Mouse (Mus musculus) intestine, postnatal 0 days (tissue): ENCODE measurements around the gene Tekt3. TPM values are rescaled to one million over a fixed set of nuclear protein-coding genes. Genes with fewer than 3 reads are reported as not detected.

ENCODE experiments used
- ATAC-seq: fragments of 200-750 bp; cut with Nextera tagmentation; 2 replicates; pipeline ENCODE4 v1.8.0; 2017; ENCODE audit warnings: mild to moderate bottlenecking, moderate TSS enrichment, moderate library complexity
- H3K27ac ChIP-seq: fragments of 300-500 bp; sonication (generic); 2 replicates; pipeline ENCODE4 v1.5.1; 2014; ENCODE audit warnings: mild to moderate bottlenecking, low read depth, low read length, moderate library complexity
- H3K27me3 ChIP-seq: fragments of 300-500 bp; sonication (generic); replicated peaks from 2 replicates; pipeline ENCODE4 v1.6.1; 2014; ENCODE audit warnings: low read length, mixed read lengths; ENCODE audit not compliant: control insufficient read depth, insufficient read depth
- H3K36me3 ChIP-seq: fragments of 300-500 bp; sonication (generic); 2 replicates; pipeline ENCODE4 v1.6.1; 2014; ENCODE audit warnings: mild to moderate bottlenecking, moderate library complexity; ENCODE audit not compliant: control insufficient read depth, insufficient read depth
- H3K4me1 ChIP-seq: fragments of 300-500 bp; sonication (generic); replicated peaks from 2 replicates; pipeline ENCODE4 v1.6.1; 2014; ENCODE audit warnings: antibody characterized with exemption, low read length, mixed read lengths; ENCODE audit not compliant: control insufficient read depth, insufficient read depth
- H3K4me2 ChIP-seq: fragments of 300-500 bp; sonication (generic); replicated peaks from 2 replicates; pipeline ENCODE4 v1.6.1; 2014; ENCODE audit warnings: low read depth, mild to moderate bottlenecking, moderate library complexity
- H3K4me3 ChIP-seq: fragments of 300-500 bp; sonication (generic); 2 replicates; pipeline ENCODE4 v1.5.1; 2014; ENCODE audit warnings: low read depth, low read length
- H3K9ac ChIP-seq: fragments of 300-500 bp; sonication (generic); 2 replicates; pipeline ENCODE4 v1.6.1; 2014; ENCODE audit warnings: mild to moderate bottlenecking, low read depth, low read length
- H3K9me3 ChIP-seq: fragments of 300-500 bp; sonication (generic); 2 replicates; pipeline ENCODE4 v1.6.1; 2016; ENCODE audit warnings: mixed run types; ENCODE audit not compliant: control insufficient read depth
- CTCF ChIP-seq: sonication (generic); IDR thresholded peaks from 2 replicates; pipeline ENCODE4 v1.5.1; 2016; ENCODE audit warnings: low read depth, mild to moderate bottlenecking, control low read depth, antibody characterized with exemption, moderate library complexity
- WGBS: fragments of 180-500 bp; shearing (Covaris S2); extraction: QIAGEN DNeasy Blood & Tissue Kit; methylation state at CpG from one replicate; pipeline ENCODE4 v1.1.7; 2014; 5-methylcytosine and 5-hydroxymethylcytosine counted together
- polyA plus RNA-seq: library from polyadenylated mRNA; unstranded; fragments of >200 nt; fragmentation: Nextera tagmentation; extraction: Ambion mirVana; gene quantifications from 2 replicates; pipeline ENCODE4 v1.2.1, GENCODE M21; 2015

The Tekt3 gene
- polyA plus RNA-seq, 1 experiment from 2014 or later, result not detected

GRCm38 (mm10) chr11:63116652-63117051, 55.2 kb downstream of the Tekt3 start:
- no peak overlapping the region for H3K9ac ChIP-seq
- no peaks in the 10 kb centered on the region for H3K4me1 ChIP-seq
- H3K9me3 ChIP-seq, result no peaks in the 10 kb centered on the region
- H3K27me3 ChIP-seq, result no peaks in the 10 kb centered on the region
- no peak for ATAC-seq
- 92% methylated on average over 5 of the region's 5 CpGs for WGBS
- no peak overlapping the region for H3K4me3 ChIP-seq
- no peaks in the 10 kb centered on the region for H3K36me3 ChIP-seq
- no peak overlapping the region for H3K4me2 ChIP-seq
- no peak overlapping the region for H3K27ac ChIP-seq
- TF ChIP-seq CTCF, result no peak

GRCm38 (mm10) chr11:63117266-63117665, 55.8 kb downstream of the Tekt3 start:
- Histone ChIP-seq H3K4me3 (no peak overlapping the region), H3K36me3 (no peaks in the 10 kb centered on the region), H3K4me1 (no peaks in the 10 kb centered on the region), H3K9ac (no peak overlapping the region), H3K9me3 (no peaks in the 10 kb centered on the region), H3K27me3 (no peaks in the 10 kb centered on the region), H3K4me2 (no peak overlapping the region), H3K27ac (no peak overlapping the region)
- TF ChIP-seq CTCF, result no peak
- 75% methylated on average over 1 of the region's 1 CpGs for WGBS
- no peak for ATAC-seq

GRCm38 (mm10) chr11:63119791-63120190, 58.3 kb downstream of the Tekt3 start:
- no peak overlapping the region for H3K9ac ChIP-seq
- no peak overlapping the region for H3K4me2 ChIP-seq
- no peak for TF ChIP-seq CTCF
- H3K27me3 ChIP-seq, result no peaks in the 10 kb centered on the region
- no peak overlapping the region for H3K27ac ChIP-seq
- no peaks in the 10 kb centered on the region for H3K36me3 ChIP-seq
- no peaks in the 10 kb centered on the region for H3K9me3 ChIP-seq
- 78% methylated on average over 7 of the region's 7 CpGs for WGBS
- H3K4me3 ChIP-seq, result no peak overlapping the region
- H3K4me1 ChIP-seq, result no peaks in the 10 kb centered on the region
- ATAC-seq, result no peak

GRCm38 (mm10) chr11:63122249-63122648, 60.8 kb downstream of the Tekt3 start:
- no peak for TF ChIP-seq CTCF
- 90% methylated on average over 2 of the region's 2 CpGs for WGBS
- H3K4me3 ChIP-seq, result no peak overlapping the region

GRCm38 (mm10) chr11:63122776-63123350, 61.4 kb downstream of the Tekt3 start:
- TF ChIP-seq CTCF, result no peak
- H3K27me3 ChIP-seq, result no peaks in the 10 kb centered on the region
- no peak overlapping the region for H3K9ac ChIP-seq
- H3K9me3 ChIP-seq, result no peaks in the 10 kb centered on the region
- no peak overlapping the region for H3K4me3 ChIP-seq
- no peaks in the 10 kb centered on the region for H3K4me1 ChIP-seq
- ATAC-seq, result no peak
- no peak overlapping the region for H3K27ac ChIP-seq
- 35% methylated on average over 4 of the region's 4 CpGs for WGBS
- H3K36me3 ChIP-seq, result no peaks in the 10 kb centered on the region
- H3K4me2 ChIP-seq, result no peak overlapping the region

More at GRCm38 (mm10) chr11:63122249-63122648, 60.8 kb downstream of the Tekt3 start:
- no peak overlapping the region for H3K27ac ChIP-seq
- no peaks in the 10 kb centered on the region for H3K9me3 ChIP-seq
- H3K9ac ChIP-seq, result no peak overlapping the region
- ATAC-seq, result no peak
- H3K36me3 ChIP-seq, result no peaks in the 10 kb centered on the region
- H3K4me1 ChIP-seq, result no peaks in the 10 kb centered on the region
- no peaks in the 10 kb centered on the region for H3K27me3 ChIP-seq
- no peak overlapping the region for H3K4me2 ChIP-seq

GRCm38 (mm10) chr11:63124316-63124715, 62.9 kb downstream of the Tekt3 start:
- Histone ChIP-seq H3K9me3 (no peaks in the 10 kb centered on the region), H3K36me3 (no peaks in the 10 kb centered on the region), H3K4me3 (no peak overlapping the region), H3K27me3 (no peaks in the 10 kb centered on the region), H3K9ac (no peak overlapping the region), H3K4me2 (no peak overlapping the region), H3K27ac (no peak overlapping the region), H3K4me1 (no peaks in the 10 kb centered on the region)
- ATAC-seq, result no peak
- 17% methylated on average over 4 of the region's 4 CpGs for WGBS
- TF ChIP-seq CTCF, result peak; percentile 65
